Mouse (Mus musculus) liver, embryonic 14.5 days (tissue): ENCODE results near the gene Nrg3. TPM values are rescaled to one million over a fixed set of nuclear protein-coding genes. Genes with fewer than 3 reads are reported as not detected.

Source experiments
- ATAC-seq: fragments of 200-750 bp; cut with Nextera tagmentation; 2 replicates; pipeline ENCODE4 v1.8.0; 2017; ENCODE audit warnings: moderate number of reproducible peaks, mild to moderate bottlenecking, moderate library complexity; ENCODE audit not compliant: insufficient read depth
- DNase-seq, 3 experiments: peaks; one replicate each; pipeline ENCODE4 v3.0.0-alpha.2; 2012 to 2013; ENCODE audit warnings: low read depth in 3 of 3, low spot score in 3 of 3
- H3K27ac ChIP-seq: fragments of 300-500 bp; sonication (generic); 2 replicates; pipeline ENCODE4 v1.5.1; 2014; ENCODE audit warnings: moderate library complexity, mild to moderate bottlenecking, control low read depth, inconsistent platforms
- H3K27me3 ChIP-seq: fragments of 300-500 bp; sonication (generic); 2 replicates; pipeline ENCODE4 v1.6.1; 2014; ENCODE audit warnings: mild to moderate bottlenecking, low read length, moderate library complexity; ENCODE audit not compliant: control insufficient read depth, insufficient read depth
- H3K36me3 ChIP-seq: fragments of 300-500 bp; sonication (generic); replicated peaks from 2 replicates; pipeline ENCODE4 v1.6.1; 2014; ENCODE audit warnings: low read depth; ENCODE audit not compliant: control insufficient read depth, insufficient read depth
- H3K4me1 ChIP-seq, 2 experiments: fragments of 200-500 bp in 1 of 2; fragments of 300-500 bp in 1 of 2; sonication (generic) in 1 of 2; replicated peaks; 2 replicates each; pipeline ENCODE4 v1.6.1; 2012 to 2014; ENCODE audit warnings: antibody characterized with exemption in 1 of 2, inconsistent platforms in 1 of 2, low read length in 1 of 2; ENCODE audit not compliant: control insufficient read depth in 2 of 2, insufficient read depth in 2 of 2
- H3K4me2 ChIP-seq: fragments of 300-500 bp; sonication (generic); 2 replicates; pipeline ENCODE4 v1.6.1; 2014; ENCODE audit warnings: low read depth, mild to moderate bottlenecking, control low read depth, moderate library complexity
- H3K4me3 ChIP-seq, 2 experiments: fragments of 200-500 bp in 1 of 2; fragments of 300-500 bp in 1 of 2; sonication (generic) in 1 of 2; 2 replicates each; pipeline ENCODE4 v1.5.1; 2012 to 2014; ENCODE audit warnings: low read depth in 2 of 2, low read length in 2 of 2, mild to moderate bottlenecking in 2 of 2, control low read depth in 1 of 2, inconsistent platforms in 1 of 2, moderate library complexity in 1 of 2; ENCODE audit not compliant: insufficient read depth in 1 of 2
- H3K9ac ChIP-seq: fragments of 300-500 bp; sonication (generic); replicated peaks from 2 replicates; pipeline ENCODE4 v1.6.1; 2014; ENCODE audit warnings: mild to moderate bottlenecking, control low read depth, moderate library complexity
- H3K9me3 ChIP-seq: fragments of 300-500 bp; sonication (generic); 2 replicates; pipeline ENCODE4 v1.6.1; 2016; ENCODE audit warnings: low read length, mixed read lengths; ENCODE audit not compliant: control insufficient read depth
- CTCF ChIP-seq: IDR thresholded peaks from 2 replicates; pipeline ENCODE4 v1.5.1; 2016; ENCODE audit warnings: antibody characterized with exemption, low read depth, control low read depth
- EP300 ChIP-seq: IDR thresholded peaks from 2 replicates; pipeline ENCODE4 v1.6.1; 2016; ENCODE audit warnings: antibody characterized with exemption, low read depth
- WGBS: fragments of 180-500 bp; shearing (Covaris S2); extraction: QIAGEN DNeasy Blood & Tissue Kit; methylation state at CpG from one replicate; pipeline ENCODE4 v1.1.7; 2014; ENCODE audit not compliant: insufficient replicate concordance; 5-methylcytosine and 5-hydroxymethylcytosine counted together
- polyA plus RNA-seq, 2 experiments: library from polyadenylated mRNA; depleted of rRNA in 1 of 2; stranded (reverse) in 1 of 2; unstranded in 1 of 2; fragments of >200 nt; fragmentation: Nextera tagmentation in 1 of 2; extraction: Ambion mirVana in 1 of 2; gene quantifications; 2 replicates each; pipeline versions ENCODE4 v1.2.1 to v1.2.3; 2012 to 2014

The Nrg3 gene
- polyA plus RNA-seq, 2 experiments: not detected

GRCm38 (mm10) chr14:39034482-39034881 is 438.4 kb downstream of the Nrg3 start:
- WGBS: 69% methylated on average over 3 of the region's 3 CpGs
- Histone ChIP-seq H3K27me3 (no peaks in the 10 kb centered on the region), H3K36me3 (no peaks in the 10 kb centered on the region), H3K4me3 (no peak overlapping the region), H3K9ac (no peak overlapping the region), H3K4me2 (no peak overlapping the region), H3K27ac (no peak overlapping the region), H3K9me3 (no peaks in the 10 kb centered on the region), H3K4me1 (no peaks in the 10 kb centered on the region)
- no peak for ATAC-seq
- TF ChIP-seq EP300 (no peak), CTCF (no peak)
- no peak for DNase-seq

- Histone ChIP-seq H3K36me3 (no peaks in the 10 kb centered on the region), H3K9ac (no peak overlapping the region), H3K4me3 (no peak overlapping the region), H3K27ac (no peak overlapping the region), H3K27me3 (no peaks in the 10 kb centered on the region), H3K4me2 (no peak overlapping the region), H3K4me1 (no peaks in the 10 kb centered on the region), H3K9me3 (no peaks in the 10 kb centered on the region)
- no peak for TF ChIP-seq EP300
- no peak for TF ChIP-seq CTCF
- WGBS: 61% methylated on average over 2 of the region's 2 CpGs
- DNase-seq (no peak), ATAC-seq (no peak)
These were observed 449.8 kb downstream of the Nrg3 start for GRCm38 (mm10) chr14:39023065-39023464.

- no peak overlapping the region for H3K4me3 ChIP-seq
- no peaks in the 10 kb centered on the region for H3K9me3 ChIP-seq
- H3K9ac ChIP-seq: no peak overlapping the region
- no peak overlapping the region for H3K4me2 ChIP-seq
- DNase-seq (no peak), ATAC-seq (no peak)
- TF ChIP-seq EP300 (no peak), CTCF (no peak)
- no peaks in the 10 kb centered on the region for H3K36me3 ChIP-seq
- no peaks in the 10 kb centered on the region for H3K27me3 ChIP-seq
- no peak overlapping the region for H3K27ac ChIP-seq
- H3K4me1 ChIP-seq: no peaks in the 10 kb centered on the region
These were observed 458.8 kb downstream of the Nrg3 start for GRCm38 (mm10) chr14:39014126-39014525.

GRCm38 (mm10) chr14:38997843-38998242 is 475.0 kb downstream of the Nrg3 start:
- Histone ChIP-seq H3K9me3 (no peaks in the 10 kb centered on the region), H3K4me2 (no peak overlapping the region), H3K4me3 (no peak overlapping the region), H3K27me3 (no peaks in the 10 kb centered on the region), H3K27ac (no peak overlapping the region), H3K4me1 (no peaks in the 10 kb centered on the region), H3K9ac (no peak overlapping the region), H3K36me3 (no peaks in the 10 kb centered on the region)
- TF ChIP-seq EP300 (no peak), CTCF (no peak)
- WGBS: 56% methylated on average over 3 of the region's 3 CpGs
- ATAC-seq (no peak), DNase-seq (no peak)

GRCm38 (mm10) chr14:38992574-38992866 is 480.4 kb downstream of the Nrg3 start:
- H3K4me1 ChIP-seq: no peaks in the 10 kb centered on the region
- DNase-seq (no peak), ATAC-seq (no peak)
- H3K4me2 ChIP-seq: no peak overlapping the region
- H3K27me3 ChIP-seq: no peaks in the 10 kb centered on the region
- H3K4me3 ChIP-seq: no peak overlapping the region
- no peak for TF ChIP-seq CTCF
- TF ChIP-seq EP300: no peak
- H3K9ac ChIP-seq: no peak overlapping the region
- WGBS: 69% methylated on average over 1 of the region's 1 CpGs
- H3K27ac ChIP-seq: no peak overlapping the region
- H3K9me3 ChIP-seq: no peaks in the 10 kb centered on the region
- H3K36me3 ChIP-seq: no peaks in the 10 kb centered on the region
